ENCODE assay signal across 13 mouse cellular contexts in the genomic region with DNA sequence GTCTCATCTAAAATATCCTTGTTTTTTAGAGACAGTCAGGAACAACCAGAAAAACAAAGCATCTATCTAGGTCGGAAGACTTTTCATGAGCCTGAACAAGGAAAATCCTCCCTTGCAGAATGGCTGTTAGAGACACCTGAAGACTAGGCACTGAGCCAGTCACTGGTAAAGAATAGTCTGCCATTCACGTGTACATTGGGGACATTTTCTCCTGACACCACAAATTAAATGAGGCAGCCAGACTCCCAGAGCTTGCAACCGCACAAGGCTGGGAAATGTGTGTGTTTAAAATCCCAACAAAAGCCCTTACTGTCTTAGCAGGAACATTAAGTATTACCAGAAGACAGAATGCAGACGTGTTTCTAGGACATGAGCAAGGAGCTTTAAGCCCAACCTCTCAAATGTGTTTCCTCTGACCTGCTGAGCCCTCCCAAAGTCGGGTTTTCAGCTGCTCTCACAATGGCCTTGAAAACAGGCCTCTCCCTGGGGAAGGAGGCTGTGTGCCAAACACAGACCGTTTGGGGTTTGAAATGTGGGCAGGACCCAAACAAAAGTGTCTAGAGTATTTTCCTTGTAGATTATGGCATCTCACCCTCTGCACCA. TPM values are rescaled to one million over a fixed set of nuclear protein-coding genes. Genes with fewer than 3 reads are reported as not detected.
DNase-seq lines count a peak whose midpoint lies in the region; ATAC-seq lines count a peak whose summit lies in the region.
"Had no signal": no experiment of that assay in that cellular context is flagged by ENCODE, and none has a peak within 500 bp of the region (broad histone marks: within the 10 kb centered on the region; RNA-seq: fewer than 3 reads in every experiment).

No protein-coding gene starts in this region.

- no peaks in the 10 kb centered on the region for H3K9me3 ChIP-seq in forebrain, embryonic 14.5 days (replicated peaks; ENCODE audit: control insufficient read depth, low read length)
- no peaks in the 10 kb centered on the region for H3K9me3 ChIP-seq in forebrain, embryonic 10.5 days
- no peaks in the 10 kb centered on the region for H3K9me3 ChIP-seq in midbrain, embryonic 14.5 days (ENCODE audit: control insufficient read depth, low read length)
- no peaks in the 10 kb centered on the region for H3K9me3 ChIP-seq in midbrain, embryonic 11.5 days (ENCODE audit: control insufficient read depth, low read length)
- H3K9me3 ChIP-seq: midbrain, embryonic 15.5 days had no signal

- H3K27ac ChIP-seq in forebrain, embryonic 14.5 days (ENCODE audit: low read depth, low read length): no peak overlapping the region
- no peak overlapping the region for H3K27ac ChIP-seq in forebrain, embryonic 10.5 days
- peak overlapping the region; percentile 37; the same call in 1 of the 2 replicates for H3K27ac ChIP-seq in midbrain, embryonic 14.5 days (replicated peaks; ENCODE audit: low read depth, low read length)
- H3K27ac ChIP-seq in midbrain, embryonic 11.5 days (ENCODE audit: low read depth, low read length): no peak overlapping the region
- H3K27ac ChIP-seq: layer of hippocampus, adult 2 months; midbrain, embryonic 15.5 days had no signal

- H3K4me3 ChIP-seq in forebrain, embryonic 14.5 days (ENCODE audit: low read depth, low read length): no peak overlapping the region
- no peak overlapping the region for H3K4me3 ChIP-seq in forebrain, embryonic 10.5 days
- H3K4me3 ChIP-seq in midbrain, embryonic 14.5 days (replicated peaks; ENCODE audit: low read depth, low read length): no peak overlapping the region
- H3K4me3 ChIP-seq in midbrain, embryonic 11.5 days (ENCODE audit: low read depth, low read length): no peak overlapping the region
- H3K4me3 ChIP-seq: layer of hippocampus, adult 2 months; midbrain, embryonic 15.5 days had no signal

- H3K4me2 ChIP-seq in forebrain, embryonic 14.5 days (ENCODE audit: low read length): no peak overlapping the region
- no peak overlapping the region for H3K4me2 ChIP-seq in midbrain, embryonic 14.5 days (ENCODE audit: low read length)
- H3K4me2 ChIP-seq in midbrain, embryonic 11.5 days: no peak overlapping the region
- H3K4me2 ChIP-seq: midbrain, embryonic 15.5 days had no signal

- 11% methylated on average over 6 of the region's 6 CpGs for WGBS in forebrain, embryonic 14.5 days
- 54% methylated on average over 6 of the region's 6 CpGs for WGBS in forebrain, embryonic 10.5 days
- WGBS in midbrain, embryonic 14.5 days: 28% methylated on average over 6 of the region's 6 CpGs
- WGBS in midbrain, embryonic 11.5 days: 45% methylated on average over 6 of the region's 6 CpGs

- H3K36me3 ChIP-seq in forebrain, embryonic 14.5 days (ENCODE audit: control insufficient read depth, insufficient read depth, low read length): no peaks in the 10 kb centered on the region
- H3K36me3 ChIP-seq in forebrain, embryonic 10.5 days (replicated peaks): no peaks in the 10 kb centered on the region
- no peaks in the 10 kb centered on the region for H3K36me3 ChIP-seq in midbrain, embryonic 14.5 days (ENCODE audit: control insufficient read depth, insufficient read depth, low read length)
- no peaks in the 10 kb centered on the region for H3K36me3 ChIP-seq in midbrain, embryonic 11.5 days (ENCODE audit: control insufficient read depth, insufficient read depth, low read length)
- H3K36me3 ChIP-seq: midbrain, embryonic 15.5 days had no signal

- 0 out of 2 replicates have a peak, but pooled peaks cover 3% of the 10 kb centered on the region for H3K4me1 ChIP-seq in forebrain, embryonic 14.5 days (ENCODE audit: control insufficient read depth, insufficient read depth, low read length)
- H3K4me1 ChIP-seq in forebrain, embryonic 10.5 days: peaks cover 6% of the 10 kb centered on the region; the same call in 1 of the 2 replicates
- H3K4me1 ChIP-seq in midbrain, embryonic 14.5 days (ENCODE audit: control insufficient read depth, insufficient read depth, low read length): 0 out of 2 replicates have a peak, but pooled peaks cover 5% of the 10 kb centered on the region
- H3K4me1 ChIP-seq in midbrain, embryonic 11.5 days (ENCODE audit: control insufficient read depth, insufficient read depth, low read length): no peaks in the 10 kb centered on the region

- H3K27me3 ChIP-seq in forebrain, embryonic 14.5 days (replicated peaks; ENCODE audit: control insufficient read depth, insufficient read depth, low read length): no peaks in the 10 kb centered on the region
- H3K27me3 ChIP-seq in forebrain, embryonic 10.5 days (ENCODE audit: poor library complexity, severe bottlenecking): no peaks in the 10 kb centered on the region
- H3K27me3 ChIP-seq in midbrain, embryonic 14.5 days (ENCODE audit: control insufficient read depth, insufficient read depth, low read length): no peaks in the 10 kb centered on the region
- no peaks in the 10 kb centered on the region for H3K27me3 ChIP-seq in midbrain, embryonic 11.5 days (ENCODE audit: control insufficient read depth, insufficient read depth, low read length)
- H3K27me3 ChIP-seq: midbrain, embryonic 15.5 days had no signal

- H3K9ac ChIP-seq in forebrain, embryonic 14.5 days (ENCODE audit: low read length): no peak overlapping the region
- H3K9ac ChIP-seq in midbrain, embryonic 14.5 days (replicated peaks; ENCODE audit: low read length): no peak overlapping the region
- H3K9ac ChIP-seq in midbrain, embryonic 11.5 days (ENCODE audit: low read length): no peak overlapping the region
- H3K9ac ChIP-seq: liver, postnatal 0 days; midbrain, embryonic 15.5 days had no signal

- DNase-seq in forebrain, embryonic 14.5 days (ENCODE audit: low spot score): peak; percentile 23
- DNase-seq in forebrain, embryonic 10.5 days (ENCODE audit: extremely low spot score, low spot score): no peak
- peak; percentile 37 for DNase-seq in midbrain, embryonic 14.5 days
- no peak for DNase-seq in midbrain, embryonic 11.5 days (ENCODE audit: low spot score, missing footprints)
- peak; percentile 63 to 69 for DNase-seq in adrenal gland, postnatal 36 days
- peak; percentile 54 for DNase-seq in ovary, postnatal 36 days (ENCODE audit: low spot score)
- no peak for DNase-seq in frontal cortex, adult 2 months (ENCODE audit: extremely low spot score in 1 of 2, low spot score in 1 of 2)
- DNase-seq: heart, adult 11 months; liver, postnatal 0 days had no signal

- ATAC-seq in forebrain, embryonic 14.5 days: no peak
- no peak for ATAC-seq in midbrain, embryonic 14.5 days (ENCODE audit: low FRiP score, low TSS enrichment)
- no peak for ATAC-seq in midbrain, embryonic 11.5 days (ENCODE audit: low FRiP score)
- ATAC-seq: CD4-positive, CD25-positive, alpha-beta regulatory T cell, adult 4 months; liver, postnatal 0 days; midbrain, embryonic 15.5 days had no signal

RNA-seq across cellular contexts. Expression of a gene that starts 33.7 kb away (rescaled TPM):
- polyA plus RNA-seq in forebrain, embryonic 14.5 days (2014; fragmentation: Nextera tagmentation; extraction: Ambion mirVana): 1.1 and 1.7 TPM in 2 replicates
- 0.05 and 0.07 TPM in 2 replicates for polyA plus RNA-seq in forebrain, embryonic 10.5 days (2016; fragmentation: Nextera tagmentation; extraction: Ambion mirVana)
- polyA plus RNA-seq in midbrain, embryonic 14.5 days (2014; fragmentation: Nextera tagmentation; extraction: Ambion mirVana): 4.1 and 4.7 TPM in 2 replicates
- 0.21 and 0.26 TPM in 2 replicates for polyA plus RNA-seq in midbrain, embryonic 11.5 days (2014; fragmentation: Nextera tagmentation; extraction: Ambion mirVana)
- 1 to 10 TPM; 1.1 to 1.2 TPM for total RNA-seq in adrenal gland, postnatal 36 days (2021)
- 5.5 and 5.9 TPM in 2 replicates for polyA plus RNA-seq in frontal cortex, adult 2 months (2012; rRNA removed)
- total RNA-seq: hematopoietic stem cell, adult 5-6 weeks had no signal
- polyA plus RNA-seq: CD4-positive, CD25-positive, alpha-beta regulatory T cell, adult 4 months had no signal

Comparison
In these comparisons a context has a peak if more than half of its experiments do, and no peak if none do; other contexts are left out.
1. DNase-seq: peak in forebrain, embryonic 14.5 days (single experiment), midbrain, embryonic 14.5 days (single experiment), adrenal gland, postnatal 36 days (2 of 2) and ovary, postnatal 36 days (single experiment); none in forebrain, embryonic 10.5 days (single experiment), midbrain, embryonic 11.5 days (single experiment) and frontal cortex, adult 2 months (0 of 2).